Mouse (Mus musculus): ENCODE results near the gene Pibf1. TPM values are rescaled to one million over a fixed set of nuclear protein-coding genes. Genes with fewer than 3 reads are reported as not detected.

Gene Pibf1
- total RNA-seq (2021): 1 to 10 TPM; 4.9 to 7.5 TPM
- long read RNA-seq, experiment 1, partial matches to known transcripts: 0 of 4 reads
- long read RNA-seq, experiment 1, other reads (novel, unspliced or antisense): 2 of 4 reads
- long read RNA-seq, experiment 2, transcript Pibf1-201 (18 exons, 2,797 nt): major isoform, 5 of 11 reads
- long read RNA-seq, experiment 2, partial matches to known transcripts: 3 of 11 reads
- long read RNA-seq, experiment 2, other reads (novel, unspliced or antisense): 3 of 11 reads

DNA sequence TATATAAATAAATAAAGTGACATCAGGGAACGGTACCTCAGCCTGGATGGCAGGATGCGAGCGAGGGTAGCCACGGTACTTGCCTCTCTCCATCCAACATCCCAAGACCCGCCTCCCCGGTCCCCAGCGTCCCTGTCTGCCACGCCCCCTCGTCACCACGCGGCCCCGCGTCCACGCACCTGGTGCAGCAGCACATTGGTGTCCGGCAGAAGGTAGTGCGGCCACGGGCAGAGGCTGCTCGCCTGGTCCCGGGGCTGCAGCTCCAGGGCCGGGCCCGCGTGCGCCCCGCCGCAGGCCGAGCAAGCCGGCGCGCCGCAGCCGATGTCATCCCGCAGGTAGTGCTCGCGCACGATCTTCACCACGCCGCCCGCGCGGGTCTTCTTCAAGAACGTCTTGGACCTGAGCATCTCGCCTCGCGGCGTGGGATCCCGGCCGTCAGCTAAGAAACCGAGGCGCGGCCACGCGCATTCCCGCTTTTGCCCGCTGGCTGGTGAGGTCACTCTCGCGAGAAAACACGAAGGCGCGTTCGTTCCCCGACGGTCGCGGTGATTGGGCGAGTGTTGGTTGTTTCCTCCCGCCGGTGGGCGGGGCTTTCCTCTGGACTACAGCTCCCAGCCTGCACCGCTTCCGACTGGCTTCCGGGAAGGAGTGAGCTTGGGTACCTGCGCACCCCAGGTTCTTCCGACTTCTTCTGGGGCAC is at the start of gene Pibf1, which contains the start of gene Dis3:
TSS of gene Pibf1 (plus strand) at position 158 of the 700 bp plus-strand sequence.
TSS of gene Dis3 (minus strand) at position 504 of the 700 bp plus-strand sequence.
- DNase-seq: peak; percentile 97 to 98
- intact Hi-C loops (cut with DNase I): no loop called here

- no peak for DNase-seq
- intact Hi-C loops (cut with DNase I): no loop called here
These were observed 40.2 kb upstream of the Pibf1 start for GRCm38 (mm10) chr14:99058959-99059586.

- DNase-seq: no peak
- intact Hi-C loops (cut with DNase I): no loop called here
These were observed 38.6 kb upstream of the Pibf1 start for GRCm38 (mm10) chr14:99060616-99061015.

GRCm38 (mm10) chr14:99063091-99063490 is 36.1 kb upstream of the Pibf1 start:
- intact Hi-C loops (cut with DNase I): no loop called here
- no peak for DNase-seq

DNA sequence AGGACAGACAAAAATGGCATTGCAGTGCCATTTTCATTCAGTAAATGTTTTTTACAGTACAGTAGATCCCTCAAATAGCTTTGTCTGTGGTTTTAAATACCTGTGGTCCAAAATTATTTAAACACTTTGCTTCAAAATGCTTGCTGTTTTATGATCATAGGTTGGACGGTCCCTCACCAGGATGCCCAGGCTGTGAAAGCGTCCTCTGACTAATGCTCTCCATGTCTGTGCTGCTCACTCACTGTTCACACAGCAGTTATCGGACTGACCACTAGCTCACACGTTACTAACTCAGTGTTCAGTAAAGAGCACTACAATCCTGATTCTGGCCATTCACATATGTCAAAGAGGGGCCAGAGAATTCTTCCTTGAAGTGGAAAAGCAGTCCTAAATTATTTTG is 28.1 kb upstream of the Pibf1 start:
- no peak for DNase-seq
- intact Hi-C loops (cut with DNase I): no loop called here

DNA sequence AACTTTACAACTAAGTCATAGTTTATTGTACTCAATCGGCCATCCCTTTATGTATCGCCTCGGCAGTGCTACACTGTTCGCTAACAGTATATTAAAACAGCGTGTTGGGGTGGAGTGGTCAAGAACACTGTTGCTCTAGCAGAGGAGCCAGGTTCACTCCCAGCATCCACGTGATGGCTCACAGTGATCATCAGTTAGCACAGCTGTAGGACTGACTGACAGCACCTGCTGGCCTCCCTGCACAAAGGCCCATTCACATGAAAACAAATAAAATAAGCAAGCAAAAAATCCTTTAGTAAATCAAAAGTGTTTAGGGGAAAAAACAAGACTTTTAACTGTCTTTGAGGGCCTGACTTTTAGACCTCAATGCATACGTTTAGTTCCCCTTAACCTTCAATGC is 10.3 kb upstream of the Pibf1 start:
- no peak for DNase-seq
- intact Hi-C loops (cut with DNase I): no loop called here

GRCm38 (mm10) chr14:99099967-99100587 is 853 bp downstream of the Pibf1 start:
- DNase-seq: no peak
- intact Hi-C loops (cut with DNase I): loop anchor here (5.0 kb wide), 1 partner anchor 53 kb away; the partner anchor contains the start of genes Bora and Mzt1

DNA sequence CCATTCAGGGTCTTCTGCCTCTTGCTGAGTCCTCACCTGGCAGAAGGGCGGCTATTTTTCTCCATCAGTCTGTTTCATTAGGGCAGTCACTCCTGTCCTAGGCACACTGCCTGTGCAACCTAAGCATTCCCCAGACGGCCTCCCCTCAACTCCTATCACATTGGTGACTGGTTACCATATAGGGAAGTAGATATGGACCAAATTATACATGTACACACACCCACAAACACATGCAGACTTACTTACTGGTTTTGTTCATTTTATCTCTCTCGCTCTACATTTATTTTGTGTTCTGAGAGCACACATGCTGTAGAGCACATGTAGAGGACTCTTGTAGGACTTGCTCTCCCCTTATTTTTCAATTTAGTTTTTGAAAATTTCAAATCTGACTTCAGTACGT is 3.8 kb downstream of the Pibf1 start:
- no peak for DNase-seq
- intact Hi-C loops (cut with DNase I): loop anchor here (5.0 kb wide), 1 partner anchor 56 kb away; the partner anchor contains the start of genes Bora and Mzt1

DNA sequence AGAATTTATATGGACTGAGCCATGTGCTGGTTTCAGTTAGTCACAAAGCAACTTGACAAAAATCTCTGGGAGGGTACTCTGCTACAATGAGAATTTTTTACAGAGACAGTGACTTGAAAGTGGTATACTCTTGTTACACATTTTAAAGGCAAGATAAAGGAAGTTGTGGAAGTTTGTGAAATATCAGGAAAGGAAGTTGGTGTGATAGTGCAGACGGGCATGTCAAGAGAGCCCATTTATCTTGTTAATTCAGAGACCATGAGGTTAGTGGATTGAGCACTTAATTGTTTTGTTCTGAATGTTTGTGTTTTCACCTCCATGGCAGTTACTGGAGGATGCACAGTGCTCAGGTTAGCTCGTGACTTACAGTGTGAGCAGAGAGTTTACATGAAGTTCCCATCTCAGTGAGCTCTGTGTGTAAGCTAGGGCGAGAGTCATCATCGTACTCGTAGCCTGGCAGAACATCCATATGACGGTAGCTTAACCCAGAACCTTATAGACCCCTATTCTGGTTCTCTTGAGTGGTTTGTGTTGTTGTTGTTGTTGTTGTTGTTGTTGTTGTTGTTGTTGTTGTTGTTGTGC is 5.4 kb downstream of the Pibf1 start:
- no peak for DNase-seq
- intact Hi-C loops (cut with DNase I): loop anchor here (5.0 kb wide), 1 partner anchor 57 kb away; the partner anchor contains the start of genes Bora and Mzt1

- intact Hi-C loops (cut with DNase I): no loop called here
- DNase-seq: no peak
These were observed 7.4 kb downstream of the Pibf1 start for GRCm38 (mm10) chr14:99106671-99107070.

GRCm38 (mm10) chr14:99107631-99108187 is 8.5 kb downstream of the Pibf1 start:
- intact Hi-C loops (cut with DNase I): no loop called here
- no peak for DNase-seq

- intact Hi-C loops (cut with DNase I): no loop called here
- no peak for DNase-seq
These were observed 9.5 kb downstream of the Pibf1 start for GRCm38 (mm10) chr14:99108762-99109161.

GRCm38 (mm10) chr14:99117576-99117975 is 18.4 kb downstream of the Pibf1 start:
- DNase-seq: no peak
- intact Hi-C loops (cut with DNase I): no loop called here

GRCm38 (mm10) chr14:99121584-99122339 is 22.5 kb downstream of the Pibf1 start:
- intact Hi-C loops (cut with DNase I): no loop called here
- DNase-seq: no peak

- intact Hi-C loops (cut with DNase I): no loop called here
- DNase-seq: no peak
These were observed 24.9 kb downstream of the Pibf1 start for GRCm38 (mm10) chr14:99124076-99124475.

- DNase-seq: no peak
- intact Hi-C loops (cut with DNase I): no loop called here
These were observed 27.5 kb downstream of the Pibf1 start for GRCm38 (mm10) chr14:99126713-99127112.

- intact Hi-C loops (cut with DNase I): no loop called here
- no peak for DNase-seq
These were observed 28.3 kb downstream of the Pibf1 start for GRCm38 (mm10) chr14:99127509-99127908.

GRCm38 (mm10) chr14:99129050-99129449 is 29.8 kb downstream of the Pibf1 start:
- intact Hi-C loops (cut with DNase I): no loop called here
- DNase-seq: no peak

DNA sequence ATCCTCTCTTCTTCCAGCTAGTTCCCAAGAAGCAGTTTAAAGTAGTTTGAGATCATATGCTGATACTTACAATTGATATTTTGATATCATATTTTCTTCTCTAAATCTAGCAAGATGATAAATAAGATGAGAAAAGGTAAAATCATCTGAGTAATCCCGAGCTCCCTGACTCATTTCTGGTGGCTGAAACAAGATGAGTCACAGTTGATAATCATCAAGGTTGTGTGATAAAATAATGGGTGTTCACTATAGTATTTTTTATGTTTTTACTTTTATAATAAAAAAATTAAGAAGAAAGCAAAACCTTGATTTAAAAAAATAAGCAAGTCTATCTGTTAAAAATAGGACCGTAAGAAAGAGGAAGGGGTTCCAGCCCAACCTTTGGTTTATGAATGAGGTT is 34.8 kb downstream of the Pibf1 start:
- intact Hi-C loops (cut with DNase I): no loop called here
- no peak for DNase-seq

DNA sequence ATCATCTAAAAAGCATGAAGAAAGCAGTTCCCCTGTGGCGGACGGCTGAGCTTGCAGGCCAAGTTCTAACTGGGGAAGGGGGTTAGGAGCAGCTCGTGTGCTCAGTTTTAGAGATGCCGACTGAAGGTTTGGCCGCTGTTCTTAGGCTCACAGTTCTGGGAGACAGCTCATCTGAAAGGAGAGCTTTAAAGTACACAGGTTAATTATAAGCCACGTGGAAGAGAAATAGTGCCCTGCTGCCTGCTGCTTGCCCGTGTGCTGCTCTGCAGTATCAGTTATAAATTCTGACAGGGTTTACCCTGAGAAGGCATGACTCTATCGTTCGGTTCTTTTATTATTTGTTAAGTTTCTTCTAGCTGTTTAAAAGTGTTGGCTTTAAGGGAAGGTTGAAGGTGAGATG is 36.5 kb downstream of the Pibf1 start:
- DNase-seq: no peak
- intact Hi-C loops (cut with DNase I): no loop called here

All from gastrocnemius, postnatal 36 days (tissue).